Mouse (Mus musculus): ENCODE results near the gene Spc24.

Gene Spc24

GRCm38 (mm10) chr9:21715298-21715697 lies 44.8 kb downstream of the Spc24 start:
- peak; percentile 45 to 49 for DNase-seq (ENCODE audit: low spot score in 2 of 2)

GRCm38 (mm10) chr9:21709340-21709739 lies 50.8 kb downstream of the Spc24 start:
- no peak for DNase-seq (ENCODE audit: low spot score in 2 of 2)

GRCm38 (mm10) chr9:21706586-21707265 lies 53.4 kb downstream of the Spc24 start:
- no peak for DNase-seq (ENCODE audit: low spot score in 2 of 2)

- no peak for DNase-seq (ENCODE audit: low spot score in 2 of 2)
These were observed 54.0 kb downstream of the Spc24 start for GRCm38 (mm10) chr9:21706085-21706484.
